Mouse (Mus musculus) heart, embryonic 16.5 days (tissue): ENCODE measurements at regions not wholly inside any gene's neighbourhood (a gene's known extent, or its start where the extent isn't known, plus 50 kb on each side); places are given as distances from the start of the nearest gene placed in this dataset.

Experiments
- ATAC-seq: fragments of 200-750 bp; cut with Nextera tagmentation; replicated peaks from 2 replicates; pipeline ENCODE4 v1.8.0; 2017; ENCODE audit warnings: moderate number of reproducible peaks; ENCODE audit not compliant: insufficient read depth, low FRiP score; ENCODE audit errors: extremely low read depth
- H3K27ac ChIP-seq: fragments of 300-500 bp; sonication (generic); 2 replicates; pipeline ENCODE4 v1.5.1; 2014; ENCODE audit warnings: mild to moderate bottlenecking, low read length, control low read depth, moderate library complexity
- H3K27me3 ChIP-seq: fragments of 300-500 bp; sonication (generic); 2 replicates; pipeline ENCODE4 v1.6.1; 2014; ENCODE audit warnings: low read length, mixed read lengths; ENCODE audit not compliant: control insufficient read depth, insufficient read depth
- H3K36me3 ChIP-seq: fragments of 300-500 bp; sonication (generic); 2 replicates; pipeline ENCODE4 v1.6.1; 2014; ENCODE audit not compliant: control insufficient read depth, insufficient read depth
- H3K4me1 ChIP-seq: fragments of 300-500 bp; sonication (generic); 2 replicates; pipeline ENCODE4 v1.6.1; 2014; ENCODE audit warnings: low read length, mixed read lengths; ENCODE audit not compliant: control insufficient read depth, insufficient read depth
- H3K4me2 ChIP-seq: fragments of 300-500 bp; sonication (generic); 2 replicates; pipeline ENCODE4 v1.6.1; 2014; ENCODE audit warnings: low read depth, mild to moderate bottlenecking, control low read depth, low read length
- H3K4me3 ChIP-seq: fragments of 300-500 bp; sonication (generic); 2 replicates; pipeline ENCODE4 v1.5.1; 2014; ENCODE audit warnings: mild to moderate bottlenecking, control low read depth, low read length
- H3K9ac ChIP-seq: fragments of 300-500 bp; sonication (generic); 2 replicates; pipeline ENCODE4 v1.6.1; 2014; ENCODE audit warnings: low read length, control low read depth
- H3K9me3 ChIP-seq: fragments of 300-500 bp; sonication (generic); replicated peaks from 2 replicates; pipeline ENCODE4 v1.6.1; 2016; ENCODE audit warnings: low read length; ENCODE audit not compliant: control insufficient read depth
- WGBS: fragments of 180-500 bp; shearing (Covaris S2); extraction: QIAGEN DNeasy Blood & Tissue Kit; methylation state at CpG from one replicate; pipeline ENCODE4 v1.1.7; 2014; 5-methylcytosine and 5-hydroxymethylcytosine counted together

GRCm38 (mm10) chr12:58536381-58536992 lies 267.4 kb upstream of the Clec14a start:
- no peak for ATAC-seq
- no peaks in the 10 kb centered on the region for H3K36me3 ChIP-seq
- no peaks in the 10 kb centered on the region for H3K9me3 ChIP-seq
- 76% methylated on average over 7 of the region's 7 CpGs for WGBS
- no peaks in the 10 kb centered on the region for H3K27me3 ChIP-seq
- no peak overlapping the region for H3K9ac ChIP-seq
- H3K4me1 ChIP-seq, result peaks cover 9% of the 10 kb centered on the region
- no peak overlapping the region for H3K27ac ChIP-seq
- H3K4me2 ChIP-seq, result no peak overlapping the region
- no peak overlapping the region for H3K4me3 ChIP-seq

DNA sequence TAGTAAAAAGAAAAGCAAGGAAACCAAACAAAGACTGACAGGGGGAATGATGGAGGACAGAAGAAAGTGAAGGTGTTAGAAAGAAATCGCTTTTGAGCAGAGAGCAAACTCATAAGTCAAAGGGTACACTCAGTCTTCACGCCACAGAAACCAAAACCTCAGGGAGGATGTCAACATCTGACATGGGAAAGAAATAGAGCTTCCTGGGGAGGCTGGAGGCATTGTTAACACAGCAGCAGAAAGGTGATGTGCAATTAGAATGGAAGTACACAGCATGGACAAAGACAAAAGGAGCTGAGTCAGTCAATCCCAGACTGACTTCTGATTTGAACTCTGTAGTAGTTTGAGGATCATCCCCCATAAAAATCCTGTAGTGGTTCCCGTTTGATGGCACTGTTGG lies 261.2 kb upstream of the Clec14a start:
- Histone ChIP-seq H3K27ac (no peak overlapping the region), H3K9ac (no peak overlapping the region), H3K4me1 (no peaks in the 10 kb centered on the region), H3K27me3 (no peaks in the 10 kb centered on the region), H3K36me3 (no peaks in the 10 kb centered on the region), H3K4me3 (no peak overlapping the region), H3K4me2 (no peak overlapping the region), H3K9me3 (no peaks in the 10 kb centered on the region)
- 57% methylated on average over 3 of the region's 3 CpGs for WGBS
- no peak for ATAC-seq

- Histone ChIP-seq H3K27me3 (no peaks in the 10 kb centered on the region), H3K27ac (no peak overlapping the region), H3K4me1 (peaks cover 3% of the 10 kb centered on the region), H3K9me3 (no peaks in the 10 kb centered on the region), H3K4me3 (no peak overlapping the region), H3K36me3 (no peaks in the 10 kb centered on the region), H3K4me2 (no peak overlapping the region), H3K9ac (no peak overlapping the region)
- no peak for ATAC-seq
- WGBS, result 41% methylated on average over 1 of the region's 1 CpGs
These were observed 247.7 kb upstream of the Clec14a start for GRCm38 (mm10) chr12:58516800-58517199.

GRCm38 (mm10) chr12:58513951-58514350 lies 244.9 kb upstream of the Clec14a start:
- Histone ChIP-seq H3K4me3 (no peak overlapping the region), H3K27ac (no peak overlapping the region), H3K4me1 (peaks cover 3% of the 10 kb centered on the region), H3K9me3 (no peaks in the 10 kb centered on the region), H3K9ac (no peak overlapping the region), H3K4me2 (no peak overlapping the region), H3K36me3 (no peaks in the 10 kb centered on the region), H3K27me3 (no peaks in the 10 kb centered on the region)
- ATAC-seq, result no peak
- 84% methylated on average over 1 of the region's 1 CpGs for WGBS

GRCm38 (mm10) chr12:58512645-58513044 lies 243.6 kb upstream of the Clec14a start:
- H3K27me3 ChIP-seq, result no peaks in the 10 kb centered on the region
- no peak overlapping the region for H3K27ac ChIP-seq
- H3K4me2 ChIP-seq, result no peak overlapping the region
- H3K4me1 ChIP-seq, result peaks cover 3% of the 10 kb centered on the region
- no peaks in the 10 kb centered on the region for H3K36me3 ChIP-seq
- no peaks in the 10 kb centered on the region for H3K9me3 ChIP-seq
- H3K9ac ChIP-seq, result no peak overlapping the region
- 79% methylated on average over 7 of the region's 7 CpGs for WGBS
- H3K4me3 ChIP-seq, result no peak overlapping the region
- ATAC-seq, result no peak

DNA sequence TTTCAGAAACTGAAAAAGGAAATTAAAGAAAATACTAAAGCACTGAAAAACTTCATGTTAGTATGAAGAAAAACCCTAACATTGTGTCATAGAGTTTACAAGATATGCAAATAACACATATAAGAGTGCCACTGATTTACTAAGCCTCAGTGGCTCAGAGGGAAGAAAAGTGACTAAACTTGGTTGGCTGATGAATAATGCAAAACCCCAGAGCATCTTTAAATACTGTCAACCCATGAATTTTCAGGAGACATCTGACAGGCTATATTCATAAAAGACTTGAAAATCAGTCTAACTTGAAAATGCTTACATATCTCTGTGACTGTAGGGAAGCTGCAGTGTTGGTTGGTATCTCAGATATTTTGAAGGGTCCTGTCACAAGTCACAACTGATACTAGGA lies 235.2 kb upstream of the Clec14a start:
- Histone ChIP-seq H3K4me3 (no peak overlapping the region), H3K4me1 (no peaks in the 10 kb centered on the region), H3K36me3 (no peaks in the 10 kb centered on the region), H3K9ac (no peak overlapping the region), H3K27me3 (no peaks in the 10 kb centered on the region), H3K27ac (no peak overlapping the region), H3K4me2 (no peak overlapping the region), H3K9me3 (no peaks in the 10 kb centered on the region)
- ATAC-seq, result no peak

DNA sequence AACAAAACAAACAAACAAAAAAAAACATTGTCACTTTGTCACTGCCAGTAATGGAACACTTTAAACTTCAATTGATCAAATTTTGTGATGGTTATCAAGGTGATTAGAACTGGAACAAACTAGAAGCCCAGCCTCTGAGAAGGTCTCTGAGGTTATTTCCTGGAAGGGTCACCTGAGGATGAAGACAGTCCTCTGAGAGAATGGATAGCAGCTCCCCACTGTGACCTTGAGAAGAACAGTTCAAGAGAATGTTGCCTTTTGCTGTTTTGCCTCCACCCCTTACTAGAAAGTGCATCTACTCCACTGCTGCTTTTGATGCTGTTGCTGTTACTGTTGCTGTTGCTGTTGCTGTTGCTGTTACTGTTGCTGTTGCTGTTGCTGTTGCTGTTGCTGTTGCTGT lies 205.1 kb upstream of the Clec14a start:
- Histone ChIP-seq H3K4me1 (no peaks in the 10 kb centered on the region), H3K9me3 (no peaks in the 10 kb centered on the region), H3K27me3 (no peaks in the 10 kb centered on the region), H3K4me2 (no peak overlapping the region), H3K27ac (no peak overlapping the region), H3K9ac (no peak overlapping the region), H3K4me3 (no peak overlapping the region), H3K36me3 (no peaks in the 10 kb centered on the region)
- no peak for ATAC-seq

- no peak for ATAC-seq
- H3K4me2 ChIP-seq, result no peak overlapping the region
- no peaks in the 10 kb centered on the region for H3K27me3 ChIP-seq
- H3K4me3 ChIP-seq, result no peak overlapping the region
- H3K36me3 ChIP-seq, result no peaks in the 10 kb centered on the region
- no peaks in the 10 kb centered on the region for H3K4me1 ChIP-seq
- no peaks in the 10 kb centered on the region for H3K9me3 ChIP-seq
- WGBS, result 81% methylated on average over 1 of the region's 1 CpGs
- no peak overlapping the region for H3K9ac ChIP-seq
- H3K27ac ChIP-seq, result no peak overlapping the region
These were observed 204.4 kb upstream of the Clec14a start for GRCm38 (mm10) chr12:58473511-58473910.

DNA sequence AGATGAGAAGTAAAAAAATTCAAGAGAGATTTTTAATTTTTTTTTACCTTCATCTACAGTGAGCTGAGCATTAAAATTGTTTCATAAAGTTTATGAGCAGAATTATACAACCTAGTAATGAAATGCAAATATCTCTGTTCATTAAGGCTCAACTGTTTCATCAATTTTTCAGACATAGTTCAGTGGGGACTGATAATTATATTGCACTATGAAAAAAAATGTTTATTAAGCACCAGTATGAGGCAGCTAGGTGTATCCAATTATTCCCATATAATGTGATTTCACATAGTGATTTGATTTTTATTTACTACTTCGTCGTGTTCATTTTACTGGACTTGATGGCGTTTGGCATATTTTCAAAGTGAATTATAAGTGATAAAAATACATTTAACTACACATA lies 191.4 kb upstream of the Clec14a start:
- H3K36me3 ChIP-seq, result no peaks in the 10 kb centered on the region
- 87% methylated on average over 3 of the region's 3 CpGs for WGBS
- H3K9ac ChIP-seq, result no peak overlapping the region
- H3K27ac ChIP-seq, result no peak overlapping the region
- H3K4me3 ChIP-seq, result no peak overlapping the region
- no peak overlapping the region for H3K4me2 ChIP-seq
- no peaks in the 10 kb centered on the region for H3K9me3 ChIP-seq
- no peak for ATAC-seq
- H3K4me1 ChIP-seq, result no peaks in the 10 kb centered on the region
- H3K27me3 ChIP-seq, result no peaks in the 10 kb centered on the region

- Histone ChIP-seq H3K4me2 (no peak overlapping the region), H3K36me3 (no peaks in the 10 kb centered on the region), H3K4me1 (no peaks in the 10 kb centered on the region), H3K9ac (no peak overlapping the region), H3K27ac (no peak overlapping the region), H3K9me3 (no peaks in the 10 kb centered on the region), H3K4me3 (no peak overlapping the region), H3K27me3 (no peaks in the 10 kb centered on the region)
- ATAC-seq, result no peak
- WGBS, result 85% methylated on average over 2 of the region's 2 CpGs
These were observed 185.7 kb upstream of the Clec14a start for GRCm38 (mm10) chr12:58454828-58455227.
